Mouse (Mus musculus) CD8-positive naive resting alpha-beta T cell, adult 2 months (primary cell): ENCODE measurements around the gene Ndufa12.

ENCODE experiments used
- DNase-seq, 2 experiments: peaks; one replicate each; pipeline ENCODE4 v3.0.0; 2022; ENCODE audit warnings: low read depth in 2 of 2, low spot score in 2 of 2

The Ndufa12 gene

DNA sequence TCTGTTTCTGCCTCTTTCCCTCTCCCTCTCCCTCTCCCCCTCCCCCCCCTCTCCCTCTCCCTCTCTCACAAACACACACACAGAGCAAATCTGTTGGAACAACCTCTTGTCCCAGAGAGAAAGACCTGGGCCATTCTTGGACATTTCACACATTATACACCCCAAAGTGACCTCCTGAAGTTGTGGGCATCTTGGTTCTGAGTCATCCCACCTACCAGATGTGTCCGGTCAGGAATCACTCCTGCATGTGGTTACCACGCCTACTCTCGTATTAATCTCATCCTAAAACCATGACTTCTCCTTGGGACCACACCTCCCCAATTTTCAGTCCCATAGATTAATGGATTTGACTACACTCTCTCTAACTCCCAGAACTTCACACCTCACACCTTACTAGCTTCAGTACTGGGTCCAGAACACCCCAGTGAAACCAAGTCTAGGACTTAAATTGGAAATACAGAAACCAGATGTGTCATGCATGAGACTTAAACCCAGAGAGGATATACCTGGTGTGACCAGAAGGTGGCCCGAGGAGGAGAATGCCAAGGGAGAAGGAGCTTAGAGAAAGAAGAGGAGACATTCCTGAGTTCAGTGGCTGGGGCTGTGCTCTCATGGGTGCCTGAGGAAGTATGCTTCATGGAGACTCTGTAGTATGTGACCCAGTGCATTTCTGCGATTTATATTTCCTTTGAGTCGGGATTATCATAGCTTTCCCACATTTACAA lies 26.7 kb downstream of the Ndufa12 start:
- DNase-seq = no peak

DNA sequence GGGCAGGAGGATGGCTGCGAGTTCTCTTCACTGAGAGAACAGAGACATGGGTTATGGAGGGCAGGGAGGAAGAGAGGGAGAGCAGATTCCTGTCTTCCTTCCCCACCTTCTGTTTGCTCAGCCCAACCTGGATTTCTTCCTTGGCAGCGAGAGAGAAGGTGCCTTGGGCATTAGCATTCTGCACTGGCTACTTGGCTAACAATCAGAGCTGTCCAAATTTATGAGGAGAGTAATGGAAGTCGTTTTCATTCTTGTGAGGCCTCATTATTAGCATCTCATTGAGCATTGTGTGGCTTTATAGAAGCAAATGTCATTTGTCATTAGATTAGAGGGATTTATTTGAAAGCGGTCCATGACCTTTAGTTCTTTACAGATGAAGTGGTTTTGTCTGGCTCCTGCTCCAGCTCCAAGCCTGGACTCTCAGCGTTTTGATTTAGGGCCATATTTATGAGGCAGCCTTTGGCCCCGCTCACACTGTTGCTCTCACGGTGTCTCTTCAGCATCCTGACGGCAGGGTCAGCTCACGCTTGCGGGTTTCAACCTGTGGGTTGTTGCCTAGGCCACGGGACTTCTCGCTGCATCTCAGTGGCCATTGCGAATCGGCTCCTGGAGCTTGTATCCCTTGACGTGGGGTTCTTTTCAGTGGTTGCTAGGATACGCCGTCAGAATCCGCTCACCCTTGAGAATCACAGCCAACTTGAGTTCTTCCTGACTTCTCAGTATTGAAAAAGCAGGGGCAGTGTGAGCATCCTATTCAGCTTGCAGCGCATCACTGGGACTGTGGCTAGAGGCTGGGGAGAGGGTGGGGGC lies 31.9 kb downstream of the Ndufa12 start:
- DNase-seq = no peak

- DNase-seq = no peak
These were observed 32.5 kb downstream of the Ndufa12 start for GRCm38 (mm10) chr10:94231025-94231424.

GRCm38 (mm10) chr10:94235200-94235599 lies 36.7 kb downstream of the Ndufa12 start:
- DNase-seq = no peak

DNA sequence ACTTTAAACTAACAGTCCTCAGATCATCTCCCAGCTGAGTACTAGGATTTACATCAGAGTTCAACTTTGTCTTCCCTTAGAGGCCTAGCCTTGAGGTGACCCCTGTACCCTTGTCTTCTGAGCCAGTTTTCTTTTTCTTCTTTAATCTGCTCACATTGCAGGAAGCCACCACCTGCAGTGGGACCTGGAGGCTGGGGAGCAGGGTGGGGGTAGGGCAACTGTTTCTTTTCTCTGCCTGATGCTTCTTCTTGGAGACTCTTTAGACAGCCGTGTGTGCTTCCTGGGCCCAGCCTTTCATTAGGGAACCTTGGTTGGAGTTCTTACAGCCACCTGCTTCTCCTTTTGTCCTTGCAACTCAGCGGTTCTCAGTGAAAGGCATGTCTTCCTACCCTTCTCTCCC lies 42.8 kb downstream of the Ndufa12 start:
- DNase-seq = no peak

DNA sequence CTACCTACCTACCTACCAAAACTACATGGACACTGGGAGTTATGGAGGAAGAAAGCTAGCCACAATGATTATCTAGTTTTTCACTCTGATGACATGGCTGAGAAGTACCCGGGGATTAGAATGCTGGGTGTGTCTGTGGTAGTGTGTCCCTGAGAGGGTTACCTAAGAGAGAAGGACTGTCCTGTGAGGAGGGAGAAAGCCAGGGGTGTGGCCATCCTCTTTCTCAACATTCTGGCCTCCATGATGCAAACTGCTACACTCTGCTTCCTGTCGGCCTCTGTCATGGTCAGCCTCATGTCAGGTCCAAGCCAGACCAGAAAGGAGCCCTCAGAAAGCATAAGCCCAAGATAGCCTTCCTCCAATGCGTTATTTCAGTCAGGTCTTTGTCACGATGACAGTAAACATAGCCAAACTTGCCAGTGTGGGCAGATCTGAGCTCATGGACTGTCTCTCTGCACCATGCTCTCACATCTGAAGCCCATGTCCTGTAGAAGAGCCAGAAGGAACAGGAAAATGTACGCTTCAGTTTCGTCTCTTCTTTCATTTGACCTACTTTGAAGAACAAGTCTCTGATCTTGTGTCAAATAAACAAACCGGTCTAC lies 49.3 kb downstream of the Ndufa12 start:
- no peak for DNase-seq

DNA sequence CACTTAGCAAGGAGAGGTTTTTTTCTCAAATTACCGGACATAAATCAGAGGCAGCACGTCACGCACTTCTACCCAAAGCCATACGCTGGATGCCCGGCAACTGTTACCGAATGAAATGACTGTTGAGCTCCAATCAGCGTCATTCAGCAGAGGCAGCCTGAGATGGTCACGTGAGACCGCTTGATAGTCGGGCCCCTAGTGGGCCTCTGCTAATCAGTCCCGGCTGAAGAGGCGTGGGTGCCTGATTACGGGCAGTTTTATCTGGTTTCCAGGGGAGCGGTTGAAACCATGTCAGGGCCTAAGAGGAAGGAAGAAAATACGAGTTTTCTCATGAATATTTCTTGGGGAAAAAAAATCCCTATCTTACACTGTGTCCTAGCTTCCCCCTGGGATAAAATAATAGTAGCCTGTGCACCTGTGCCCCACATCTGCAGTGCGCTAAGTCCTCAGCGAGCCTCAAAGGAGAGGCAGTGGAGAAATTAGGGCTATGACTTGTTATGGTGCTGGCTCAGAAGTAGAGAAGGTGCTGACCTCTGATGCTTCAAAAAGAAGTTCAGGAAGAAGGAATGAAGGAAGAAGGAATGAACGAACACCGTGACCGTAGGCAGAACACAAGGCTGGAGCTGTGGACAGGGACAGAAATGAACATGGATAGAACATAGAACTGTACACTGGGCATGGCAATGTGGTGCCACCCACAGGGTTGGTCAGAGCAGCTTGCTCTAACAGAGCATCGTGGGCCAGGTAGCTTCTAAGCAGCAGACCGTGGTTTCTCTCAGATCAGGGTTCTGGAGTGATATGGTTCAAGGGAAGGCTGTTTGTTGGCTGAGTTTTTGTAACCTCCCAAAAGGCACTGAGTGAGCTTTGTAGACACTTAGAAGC lies 51.3 kb downstream of the Ndufa12 start:
- no peak for DNase-seq

DNA sequence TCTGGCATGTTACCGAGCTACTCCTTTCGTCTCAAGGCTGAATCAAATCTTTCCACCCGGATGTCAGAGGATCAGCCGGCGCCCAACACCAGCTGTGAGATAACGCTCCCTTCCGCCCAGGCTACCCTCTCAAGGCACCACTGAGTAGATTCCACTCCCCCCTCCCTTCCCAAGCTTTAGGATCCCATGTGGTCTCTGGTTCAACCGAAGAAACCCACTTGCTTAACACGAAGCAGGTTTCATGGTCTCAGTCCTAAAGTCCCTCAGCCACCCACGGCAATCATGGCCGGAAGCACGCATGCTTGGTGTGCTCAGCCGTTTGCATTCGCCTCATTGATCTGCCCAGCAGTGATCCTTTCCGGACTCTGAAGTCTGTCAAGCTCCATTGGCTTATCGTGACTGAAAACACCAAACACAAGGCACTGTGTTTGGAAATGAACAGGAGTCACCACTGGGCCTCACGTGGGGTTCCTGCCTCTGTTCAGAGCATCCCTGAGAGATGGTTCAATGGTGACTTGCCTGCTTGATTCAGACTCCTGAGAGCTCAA lies 54.8 kb downstream of the Ndufa12 start:
- DNase-seq = no peak

DNA sequence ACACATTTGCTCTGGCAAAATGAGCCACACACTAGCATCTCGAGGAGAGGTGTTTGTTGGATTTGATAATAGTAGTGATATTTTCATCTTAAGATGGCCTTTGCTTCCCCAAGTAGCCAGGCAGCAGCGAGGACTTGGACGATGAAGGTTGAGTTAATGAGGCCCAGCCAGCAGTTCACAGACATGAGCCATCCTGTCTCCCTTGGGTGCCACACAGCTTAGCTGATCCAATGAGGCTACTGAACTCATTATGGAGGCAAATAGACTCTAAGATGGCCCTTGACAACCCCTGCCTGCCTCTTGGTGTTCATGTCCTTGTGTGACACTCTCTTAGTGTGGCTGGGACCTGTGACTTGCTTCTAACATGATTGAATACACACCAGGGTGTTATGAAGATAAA lies 56.2 kb downstream of the Ndufa12 start:
- no peak for DNase-seq

DNA sequence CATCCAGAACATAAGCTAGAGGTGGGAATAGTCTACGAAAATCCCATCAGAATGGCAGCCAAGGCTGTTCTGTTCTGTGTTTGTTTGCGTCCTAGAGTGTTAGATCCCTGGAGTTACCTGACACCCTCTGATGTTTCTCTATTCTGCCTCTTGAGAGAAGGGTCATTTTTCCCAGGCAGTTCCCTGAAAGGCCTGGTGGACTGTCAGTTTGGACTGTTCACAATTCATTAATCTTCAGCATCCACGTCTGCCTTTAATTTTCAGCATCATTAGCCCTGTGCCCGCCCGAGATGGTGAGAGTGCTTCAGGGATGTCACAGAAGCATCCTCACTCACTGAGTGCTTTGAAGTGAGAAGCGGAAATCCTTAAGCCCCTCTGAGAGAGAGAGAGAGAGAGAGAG lies 57.2 kb downstream of the Ndufa12 start:
- no peak for DNase-seq

- no peak for DNase-seq
These were observed 58.0 kb downstream of the Ndufa12 start for GRCm38 (mm10) chr10:94256518-94256917.

- DNase-seq = no peak
These were observed 62.0 kb downstream of the Ndufa12 start for GRCm38 (mm10) chr10:94260544-94260943.

GRCm38 (mm10) chr10:94262646-94263045 lies 64.1 kb downstream of the Ndufa12 start:
- no peak for DNase-seq

DNA sequence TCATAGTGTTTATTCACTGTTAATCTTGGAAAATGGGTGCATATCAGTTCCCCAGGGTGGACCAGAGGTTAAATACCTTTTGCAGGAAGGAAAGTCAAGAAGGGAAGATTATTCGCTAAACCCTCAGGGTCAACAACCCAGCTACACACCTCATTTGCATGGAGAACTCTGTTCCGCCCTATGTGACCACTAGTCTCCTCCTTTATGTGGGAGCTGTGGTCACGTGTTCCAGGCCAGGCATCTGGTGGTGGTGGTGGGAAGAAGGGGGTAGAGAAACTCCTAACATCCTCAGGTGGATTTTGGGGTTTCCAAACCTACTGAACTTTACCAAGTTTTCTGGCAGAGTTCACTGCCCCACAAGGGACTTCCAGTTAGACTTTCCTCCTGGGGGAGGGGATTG lies 64.7 kb downstream of the Ndufa12 start:
- no peak for DNase-seq

GRCm38 (mm10) chr10:94265656-94266542 lies 67.4 kb downstream of the Ndufa12 start:
- no peak for DNase-seq
